Mouse (Mus musculus): ENCODE results near the gene Nr4a2.

Nr4a2 gene

DNA sequence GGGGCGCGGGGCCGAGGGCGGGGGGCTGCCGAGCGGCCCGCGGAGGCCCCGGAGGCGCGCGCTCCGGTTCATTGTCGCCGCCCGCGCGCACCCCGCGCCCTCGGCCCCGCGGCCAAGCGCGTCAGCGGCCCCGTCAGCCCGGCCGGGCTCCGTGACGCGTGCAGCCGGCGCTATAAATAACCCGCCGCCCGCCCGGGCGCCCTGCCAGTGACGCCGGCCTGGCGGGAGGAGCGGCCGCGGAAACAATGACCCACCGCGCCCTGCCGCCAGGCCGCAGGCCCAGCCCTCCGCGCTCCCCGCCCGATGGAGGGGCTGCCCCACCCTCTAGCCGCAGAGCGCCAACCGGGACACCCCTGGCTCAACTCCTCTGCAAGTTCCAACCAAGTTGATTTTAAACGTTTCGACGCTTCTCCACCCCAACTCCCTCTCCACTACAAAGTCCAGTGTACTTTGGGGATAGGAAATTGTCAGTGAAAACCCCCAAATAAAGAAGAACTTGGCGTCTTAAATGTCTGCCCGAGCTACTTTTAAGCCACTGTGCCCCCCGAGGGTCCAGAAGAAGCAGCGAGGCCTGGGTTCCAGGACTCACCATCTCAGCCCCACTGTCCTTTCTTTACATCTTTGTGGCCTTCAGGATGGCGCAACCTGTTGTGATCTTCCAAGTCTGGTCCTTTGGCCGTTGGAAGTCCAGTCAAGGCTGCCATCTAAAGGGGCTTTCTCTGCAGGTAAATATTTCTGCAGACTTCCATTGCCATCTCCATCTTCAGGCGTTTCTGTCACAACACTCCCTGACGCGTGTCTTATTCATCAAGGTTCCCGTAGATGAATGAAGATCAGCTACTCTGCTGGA, at the start of gene Nr4a2:
Nr4a2 (minus strand) TSS at position 13 of the 850 bp plus-strand sequence.
- DNase-seq (ENCODE audit: low spot score) = peak; percentile 85

DNA sequence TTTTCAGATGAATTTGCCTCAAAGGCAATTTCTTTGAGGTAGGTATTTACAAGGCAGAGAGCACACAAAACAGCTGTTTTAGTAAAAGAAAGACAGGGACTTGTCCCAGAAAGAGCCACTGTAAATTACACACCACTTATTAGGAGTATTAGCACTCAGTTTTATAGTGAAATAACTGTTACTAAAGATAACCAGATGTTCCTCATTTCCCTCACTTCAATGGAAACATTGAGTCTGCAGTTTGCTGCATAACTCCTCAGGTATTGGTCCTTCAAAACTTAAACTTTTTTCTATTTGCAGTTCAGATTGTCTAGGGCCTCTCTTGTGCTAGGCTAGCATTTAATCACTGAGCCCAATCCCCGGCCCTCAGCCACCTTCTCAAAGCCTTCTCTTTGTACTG, 41.6 kb upstream of the Nr4a2 start:
- DNase-seq (ENCODE audit: low spot score) = no peak

DNA sequence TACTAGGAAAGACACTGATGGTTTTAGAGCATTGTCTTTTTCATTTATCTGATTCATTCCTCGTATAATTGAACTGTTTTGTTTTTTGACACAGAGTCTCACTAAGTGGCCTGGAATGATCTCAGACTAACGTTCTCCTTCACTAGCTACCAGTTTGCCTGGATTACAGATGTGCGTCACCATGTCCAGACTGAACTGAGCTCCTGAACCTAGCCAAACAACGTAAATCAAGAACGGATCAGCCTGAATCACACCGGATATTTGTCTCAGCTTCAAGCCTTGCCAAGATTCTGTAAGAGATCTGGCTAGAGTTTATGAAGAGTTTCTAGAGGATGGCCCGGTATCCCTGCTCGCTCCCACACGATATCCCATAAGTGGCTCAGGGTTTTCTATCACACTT, 33.0 kb upstream of the Nr4a2 start:
- no peak for DNase-seq (ENCODE audit: low spot score)

DNA sequence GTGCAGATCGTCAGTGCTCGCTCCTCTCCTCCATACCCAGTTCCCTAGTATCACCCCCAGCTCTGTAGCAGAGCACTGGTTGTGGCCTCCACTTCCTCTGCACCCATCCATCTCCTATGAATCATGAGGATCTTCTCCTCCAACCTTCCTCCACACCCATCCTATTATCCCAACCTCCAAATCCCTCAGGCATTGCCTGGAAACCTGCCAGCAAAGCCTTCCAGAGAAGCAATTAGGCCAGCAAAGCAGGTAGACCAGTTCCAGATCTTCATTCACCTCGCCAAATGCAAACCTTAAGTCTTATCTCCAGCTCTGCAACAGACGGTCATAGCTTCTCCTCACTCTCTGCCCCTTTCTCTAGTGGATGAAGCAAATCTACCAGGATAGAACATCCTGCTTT, 26.0 kb upstream of the Nr4a2 start:
- no peak for DNase-seq (ENCODE audit: low spot score)

DNA sequence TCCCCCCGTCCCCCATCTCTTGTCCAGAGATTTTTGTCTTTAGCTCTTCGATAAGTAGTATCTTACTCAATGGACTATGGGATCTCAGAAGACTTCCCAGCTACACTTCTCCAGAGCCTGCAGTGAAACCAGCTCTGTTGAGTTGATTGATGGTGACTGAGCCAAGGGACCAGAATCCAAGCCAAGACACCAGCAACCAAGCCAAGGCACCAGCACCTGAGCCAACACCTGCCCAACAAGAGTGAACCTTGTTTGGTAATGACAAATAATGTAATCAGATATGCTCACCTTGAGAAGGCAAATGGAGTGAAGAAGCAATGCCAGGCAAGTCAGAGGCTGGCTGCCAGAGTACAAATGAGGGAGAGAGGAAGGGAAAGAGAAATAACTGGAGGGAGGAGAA, 24.4 kb upstream of the Nr4a2 start:
- DNase-seq (ENCODE audit: low spot score) = no peak

DNA sequence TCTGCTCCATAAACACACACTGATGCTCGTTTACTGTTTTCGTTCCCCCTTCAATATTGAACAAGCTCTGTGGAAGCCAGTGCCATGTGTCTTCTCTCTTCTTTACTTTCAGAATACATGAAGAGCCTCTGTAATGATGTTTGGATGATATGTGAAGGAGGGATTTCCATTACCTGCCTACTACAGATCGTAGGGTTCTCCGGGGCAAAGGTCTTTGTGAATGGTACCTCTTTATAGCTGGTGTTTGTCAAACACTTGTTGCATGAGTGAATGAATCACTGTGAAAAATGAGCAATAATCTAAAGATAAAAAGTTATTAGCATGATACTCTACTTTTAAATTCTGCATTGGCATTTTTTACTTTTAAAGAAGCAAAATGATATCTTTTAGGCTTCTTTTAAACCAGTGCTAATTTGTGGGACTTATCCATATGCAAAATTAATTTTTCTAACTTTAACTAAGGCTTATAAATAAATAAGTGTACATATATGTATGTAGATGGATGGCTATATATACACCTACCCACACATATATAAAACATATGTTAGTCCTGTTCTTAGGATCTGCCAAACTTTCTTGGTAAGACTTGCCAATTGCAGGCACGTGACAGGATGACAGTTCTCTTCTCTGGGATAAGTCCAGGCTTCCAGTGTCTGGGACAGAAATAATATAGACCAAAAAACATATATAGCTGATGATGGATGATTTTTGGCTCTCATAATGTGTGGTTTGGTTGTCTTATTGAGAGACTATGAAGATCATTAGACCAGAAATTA, 22.0 kb upstream of the Nr4a2 start:
- no peak for DNase-seq (ENCODE audit: low spot score)

DNA sequence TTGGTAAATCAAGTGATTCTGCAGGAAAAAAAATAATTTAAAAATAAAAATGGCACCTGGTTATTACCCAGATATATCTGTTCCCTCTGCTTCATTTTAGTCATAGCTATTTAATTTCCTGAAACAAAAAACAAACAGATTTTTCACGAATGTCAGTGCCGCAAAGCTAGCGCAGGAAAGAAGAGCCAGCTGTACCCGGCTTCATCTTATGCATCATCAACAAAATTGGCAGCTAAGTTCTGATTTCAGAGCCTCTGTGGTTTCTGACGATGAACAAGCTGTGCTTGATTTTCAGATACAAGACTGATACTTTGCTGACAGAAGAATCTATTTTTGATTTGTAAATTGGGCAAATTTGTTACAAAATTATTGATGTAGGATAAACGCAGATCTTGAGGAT, 14.8 kb upstream of the Nr4a2 start:
- no peak for DNase-seq (ENCODE audit: low spot score)

DNA sequence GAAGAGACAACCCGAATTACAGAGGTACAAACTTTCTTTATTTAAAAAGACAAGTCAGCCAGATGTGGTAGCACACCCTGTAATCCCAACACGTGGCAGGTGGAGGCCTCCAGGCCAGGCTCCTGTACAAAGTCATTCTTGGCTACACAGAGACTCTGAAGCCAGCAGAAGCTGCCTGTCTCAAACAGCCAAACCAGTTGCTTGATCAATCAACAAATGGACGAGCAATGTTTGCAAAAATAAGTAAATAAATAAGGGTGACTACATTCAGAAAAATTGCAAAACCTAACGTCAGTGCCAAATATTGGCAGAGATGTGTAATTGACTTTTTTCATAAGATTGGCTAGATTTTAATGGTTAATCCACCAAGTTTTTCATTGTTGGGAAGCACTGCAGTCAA, 3.7 kb upstream of the Nr4a2 start:
- DNase-seq (ENCODE audit: low spot score) = no peak

DNA sequence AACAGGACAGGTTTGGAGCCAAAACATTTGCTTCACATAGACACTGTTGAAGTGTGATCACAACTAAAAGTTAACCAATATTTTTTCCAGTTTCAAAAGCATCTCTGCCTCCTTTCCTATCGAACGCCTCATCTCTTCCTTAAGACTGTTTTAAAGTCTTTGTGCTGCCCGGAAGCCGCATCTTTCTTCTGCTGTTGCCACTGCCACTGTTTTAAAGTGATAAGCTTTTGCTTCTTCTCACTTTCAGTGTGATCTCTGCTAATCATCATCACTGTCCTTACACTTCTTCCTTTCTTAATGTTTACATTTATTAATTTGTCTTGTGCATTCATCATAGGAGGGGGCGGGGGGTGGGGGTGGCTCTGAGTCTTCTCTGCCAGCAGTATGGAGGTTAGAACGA, 2.1 kb upstream of the Nr4a2 start:
- no peak for DNase-seq (ENCODE audit: low spot score)

DNA sequence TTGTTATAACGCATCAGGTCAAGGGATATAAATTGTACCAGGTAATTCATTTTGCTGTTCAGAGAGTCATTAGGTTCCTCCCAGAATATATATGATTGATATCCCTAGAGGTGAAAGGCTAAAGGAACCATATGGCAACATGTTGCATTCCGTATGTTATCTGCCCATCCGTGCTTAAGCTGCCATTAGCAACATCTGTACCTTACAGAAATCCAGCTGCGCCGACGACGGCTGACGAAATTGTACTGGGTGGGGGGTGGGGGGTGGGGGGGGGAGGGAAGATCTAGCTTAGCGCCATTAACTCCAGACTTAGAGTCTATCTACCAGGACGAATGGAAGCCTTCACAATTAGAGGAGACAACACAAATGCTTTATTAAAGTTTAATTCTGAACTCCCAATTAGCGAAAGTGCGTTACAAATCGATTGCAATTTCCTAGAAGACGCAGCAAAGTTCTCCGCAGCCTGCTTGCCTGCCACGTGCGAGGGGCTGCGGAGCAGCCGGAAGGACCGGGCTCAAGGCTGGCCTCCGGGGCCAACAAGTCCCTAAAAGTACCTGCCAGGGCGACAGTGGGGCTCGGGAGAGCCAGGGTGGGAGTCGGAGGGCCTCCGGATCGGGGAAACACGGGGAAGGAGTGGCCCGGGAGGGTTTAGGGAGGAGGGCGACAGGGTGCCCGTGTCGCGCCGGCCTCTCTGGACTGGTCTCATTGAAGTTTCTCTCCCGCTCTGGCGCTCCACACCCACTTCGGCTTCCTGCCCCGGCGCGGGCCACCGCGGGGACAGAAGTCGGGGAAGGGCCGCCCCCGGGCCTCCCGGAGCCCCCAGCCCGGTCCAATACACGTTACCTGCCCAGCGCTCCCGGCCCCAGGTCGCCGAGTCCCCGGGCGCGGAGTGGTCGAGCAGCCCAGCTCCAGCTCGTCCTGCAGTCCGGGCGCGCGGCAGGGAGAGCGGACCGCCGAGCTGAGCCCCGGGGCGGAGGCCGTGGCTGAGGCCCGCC, 520 bp downstream of the Nr4a2 start:
- peak; percentile 51 for DNase-seq (ENCODE audit: low spot score)

DNA sequence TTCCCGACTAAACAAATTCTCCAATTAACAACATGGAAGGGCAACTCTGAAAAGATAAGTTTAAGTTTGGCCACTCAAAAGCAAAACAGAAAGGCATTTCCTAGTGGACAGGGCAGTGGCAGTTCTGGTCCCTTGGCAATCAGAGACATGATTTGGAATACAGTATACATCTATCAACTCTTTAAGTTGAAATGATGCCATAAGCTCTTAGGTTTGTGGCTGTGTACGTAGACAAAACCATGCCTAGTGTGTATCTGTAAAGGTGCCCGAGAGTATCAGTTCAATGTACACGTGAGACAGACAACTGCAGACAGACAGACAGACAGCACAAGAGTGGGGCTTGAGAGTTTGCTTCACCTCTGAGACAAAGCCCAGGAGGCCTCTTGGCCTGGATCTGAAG, 2.7 kb downstream of the Nr4a2 start:
- no peak for DNase-seq (ENCODE audit: low spot score)

DNA sequence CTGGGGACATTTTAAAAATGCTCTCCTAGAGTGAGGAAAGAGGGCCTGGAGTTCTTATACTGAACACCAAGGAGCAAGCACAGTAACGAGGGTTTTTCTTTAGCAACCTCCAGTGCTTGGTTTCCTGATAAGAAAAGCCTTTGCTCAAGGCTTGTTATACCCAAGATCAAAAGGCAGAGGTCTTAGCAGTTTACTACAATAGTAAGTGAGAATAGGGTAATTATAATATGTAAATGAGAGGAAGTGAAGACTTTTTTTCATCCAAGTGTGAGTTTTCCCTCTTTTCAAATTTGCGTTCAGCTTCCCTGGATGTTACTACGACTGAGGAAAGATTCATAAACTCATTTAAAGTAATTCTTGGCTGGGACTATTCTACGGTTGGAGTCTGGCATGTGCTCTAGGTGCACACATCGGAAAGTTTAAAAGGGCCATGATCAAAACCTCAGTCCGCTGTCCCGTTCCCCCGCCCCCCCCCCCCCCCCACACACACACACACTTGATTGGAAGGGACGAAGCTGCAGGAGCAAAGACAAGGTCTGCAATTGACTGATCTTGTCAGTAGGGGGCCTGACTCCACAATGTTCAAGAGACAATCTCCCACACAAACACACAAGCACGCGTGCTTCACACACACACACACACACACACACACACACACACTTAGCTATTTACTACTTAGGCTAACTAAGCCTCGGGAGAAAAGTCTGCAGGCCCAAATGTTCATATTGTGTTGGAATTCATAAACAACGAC, 6.4 kb downstream of the Nr4a2 start:
- DNase-seq (ENCODE audit: low spot score) = peak; percentile 67

DNA sequence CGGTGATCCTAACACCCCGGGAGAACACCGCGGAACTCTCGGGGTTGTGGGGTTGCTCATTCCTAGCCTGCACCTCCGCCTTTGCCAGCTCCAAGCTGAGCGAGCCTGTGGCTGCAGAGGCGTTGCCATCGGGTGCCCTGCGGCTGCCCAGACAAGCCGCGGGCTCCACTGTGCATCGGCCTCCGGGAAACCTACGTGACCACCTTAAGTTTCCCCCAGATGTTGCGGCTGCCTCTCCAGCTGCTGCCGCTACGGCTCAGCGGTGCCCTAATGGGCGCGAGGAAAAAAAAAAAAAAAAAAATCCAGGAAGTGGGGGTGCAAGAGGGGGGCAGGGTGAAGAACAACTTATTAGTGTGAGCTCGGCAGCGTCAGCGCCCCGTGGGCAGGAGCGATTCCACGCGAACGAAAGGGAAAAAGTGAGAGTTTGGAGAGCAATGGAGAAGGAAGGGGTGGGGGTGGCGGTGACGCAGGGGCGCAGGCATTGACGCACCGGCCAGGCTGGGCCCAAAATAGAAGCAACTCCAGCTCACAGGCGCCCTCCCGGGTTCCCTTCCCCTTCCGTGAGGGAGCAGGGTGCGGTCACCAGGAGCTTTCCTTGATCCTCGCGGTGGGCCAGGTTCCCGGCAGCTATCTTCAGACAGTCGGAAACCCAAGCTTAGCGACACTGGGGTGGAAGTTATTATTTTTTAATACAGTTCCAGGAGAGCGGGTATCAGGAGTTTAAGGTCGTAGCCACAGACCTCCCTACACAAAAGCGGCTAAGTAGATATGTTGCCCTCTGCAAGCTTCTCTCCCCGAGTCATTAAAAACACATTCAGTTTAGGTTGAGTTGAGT, 7.2 kb downstream of the Nr4a2 start:
- DNase-seq (ENCODE audit: low spot score) = peak; percentile 81

DNA sequence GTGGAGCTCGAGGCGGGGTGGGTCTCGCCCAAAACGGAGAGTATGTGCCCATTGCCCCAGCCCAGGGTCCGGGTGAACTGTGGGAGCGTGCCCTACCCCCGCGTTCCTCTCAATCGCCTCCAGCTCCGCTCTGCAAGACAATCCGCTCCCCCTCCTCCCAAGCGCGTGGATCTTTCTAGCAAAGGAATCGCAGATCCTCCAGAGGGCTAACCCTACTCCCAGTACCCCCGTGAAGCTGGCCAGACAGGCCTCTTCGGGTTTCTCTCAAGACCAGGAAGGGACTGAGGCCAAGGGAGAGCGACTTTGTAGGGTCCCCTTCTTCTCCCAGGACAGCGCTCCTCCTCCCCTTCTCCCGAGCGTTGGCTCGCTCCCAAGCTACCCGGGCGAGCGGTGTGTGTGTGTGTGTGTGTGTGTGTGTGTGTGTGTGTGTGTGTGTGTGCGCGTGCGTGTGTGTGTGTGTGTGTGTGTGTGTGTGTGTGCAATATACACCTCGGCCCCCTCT, 7.9 kb downstream of the Nr4a2 start:
- DNase-seq (ENCODE audit: low spot score) = no peak

DNA sequence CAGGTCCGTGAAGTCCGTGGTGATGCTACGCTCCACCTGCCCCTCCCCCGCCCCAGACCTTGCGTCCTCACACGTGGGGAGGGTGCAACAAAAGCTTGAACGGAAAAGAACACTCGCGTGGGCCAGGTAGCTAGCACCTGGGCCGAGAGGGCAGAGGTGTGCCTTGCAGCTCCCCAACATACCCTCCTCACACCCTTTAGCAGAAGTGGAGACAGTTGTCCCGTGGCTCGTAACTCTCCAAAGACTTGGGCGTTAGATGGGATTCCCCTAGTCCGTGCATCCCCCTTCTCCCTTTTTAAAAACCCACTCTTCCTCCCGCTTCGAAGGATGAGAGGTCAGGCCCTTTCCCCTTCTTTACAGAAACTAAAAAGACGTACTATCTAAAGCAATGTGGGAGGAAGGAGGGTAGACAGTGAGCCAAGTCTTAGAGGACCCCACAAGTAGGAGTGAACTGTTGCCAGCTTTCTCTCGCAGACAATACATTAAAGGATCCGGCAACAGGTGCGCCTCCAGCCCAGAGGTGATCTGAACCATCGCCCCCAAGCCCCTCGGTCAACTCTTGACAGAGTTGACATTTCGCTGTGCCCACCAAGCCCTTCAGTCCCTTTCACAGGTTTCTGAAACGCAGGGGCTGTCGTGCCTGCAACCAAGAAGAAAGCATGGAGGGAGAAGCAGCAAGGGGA, 8.5 kb downstream of the Nr4a2 start:
- DNase-seq (ENCODE audit: low spot score) = no peak

DNA sequence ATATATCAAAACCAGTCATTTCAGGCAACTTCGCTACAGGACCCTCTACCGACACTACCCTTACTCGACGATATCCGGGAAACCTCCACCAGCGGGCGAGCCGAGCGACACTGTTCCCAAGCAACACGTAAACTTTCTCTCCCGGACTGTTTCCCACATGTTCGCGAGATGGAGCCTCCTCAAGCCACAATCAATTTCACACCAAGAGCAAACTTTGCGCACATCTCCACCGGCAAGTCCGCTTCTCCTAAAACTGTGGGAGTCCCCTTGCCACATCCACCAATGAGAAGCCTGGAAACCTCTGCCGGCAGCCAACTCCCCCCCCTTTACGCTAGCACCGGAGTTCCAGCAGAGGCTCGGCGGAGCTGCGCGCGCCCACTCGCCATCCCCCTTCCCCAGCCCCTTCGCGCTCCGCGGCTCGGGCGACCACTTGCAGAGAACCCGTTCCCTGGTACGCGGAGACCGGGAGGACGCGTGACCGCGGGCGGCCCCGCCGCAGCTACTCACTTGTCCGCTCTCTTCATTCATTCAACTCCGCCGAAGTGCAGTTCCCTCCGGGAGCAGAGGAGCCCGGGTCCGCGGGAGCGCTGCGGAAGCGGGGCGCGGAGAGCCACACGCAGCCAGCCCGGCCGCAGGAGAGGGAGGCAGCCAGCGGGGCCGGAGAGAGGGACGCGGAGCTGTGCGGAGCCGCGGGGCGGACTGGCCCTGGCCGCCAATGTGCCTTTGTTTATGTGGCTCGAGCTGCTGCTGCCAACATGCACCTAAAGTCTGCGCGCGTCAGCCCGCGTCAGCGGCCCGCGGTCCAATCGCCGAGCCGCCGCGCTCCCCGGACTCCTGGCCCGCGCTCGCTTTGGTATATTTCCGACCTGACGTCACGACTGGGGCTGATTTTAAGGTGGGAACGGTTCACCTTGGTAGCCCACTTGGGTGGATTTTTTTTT, 9.3 kb downstream of the Nr4a2 start:
- peak; percentile 71 for DNase-seq (ENCODE audit: low spot score)

DNA sequence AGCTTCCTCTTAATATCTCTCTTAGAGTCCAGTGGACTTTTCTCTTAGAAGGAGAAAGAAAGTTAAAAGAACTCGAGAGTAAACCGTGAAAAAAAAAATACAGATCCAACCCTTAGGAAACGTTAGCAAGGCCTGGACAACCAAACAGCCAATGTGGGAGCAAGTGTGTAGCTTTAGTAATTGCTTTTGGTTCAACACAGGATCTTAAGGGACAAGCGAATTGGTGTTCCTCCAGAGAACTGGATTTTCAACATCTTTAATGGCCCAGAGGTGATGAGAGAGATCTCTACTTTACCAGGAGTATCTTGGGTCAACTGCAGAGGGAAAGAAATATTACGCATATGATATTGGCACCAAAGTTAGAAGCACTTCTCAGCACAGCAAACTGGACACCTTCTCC, 10.4 kb downstream of the Nr4a2 start:
- no peak for DNase-seq (ENCODE audit: low spot score)

DNA sequence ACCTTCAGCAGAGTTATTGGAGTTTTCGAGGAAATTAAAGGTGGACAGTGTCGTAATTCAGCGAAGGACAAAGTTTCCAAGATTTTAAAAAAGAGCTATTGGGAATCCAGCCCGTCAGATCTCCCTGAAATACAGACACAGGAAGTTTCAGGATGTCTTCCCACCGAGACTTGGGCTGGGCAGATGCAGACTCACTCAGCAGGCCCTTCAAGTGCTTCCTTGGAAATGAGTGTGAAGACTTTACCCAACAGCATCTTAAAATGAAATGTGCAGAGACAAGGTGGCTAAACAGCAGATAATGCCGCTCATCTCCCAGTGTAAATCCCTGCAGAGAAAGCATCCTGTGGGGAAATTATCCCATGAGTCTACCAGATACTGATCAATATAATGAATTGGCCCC, 10.9 kb downstream of the Nr4a2 start:
- DNase-seq (ENCODE audit: low spot score) = no peak
